Mouse (Mus musculus): ENCODE measurements around the gene Cartpt.
"Not testable (repeated sequence)": the region's sequence is repeated elsewhere in the genome, so short reads cannot be mapped to it uniquely, and the experiment has no call there.

Gene Cartpt

DNA sequence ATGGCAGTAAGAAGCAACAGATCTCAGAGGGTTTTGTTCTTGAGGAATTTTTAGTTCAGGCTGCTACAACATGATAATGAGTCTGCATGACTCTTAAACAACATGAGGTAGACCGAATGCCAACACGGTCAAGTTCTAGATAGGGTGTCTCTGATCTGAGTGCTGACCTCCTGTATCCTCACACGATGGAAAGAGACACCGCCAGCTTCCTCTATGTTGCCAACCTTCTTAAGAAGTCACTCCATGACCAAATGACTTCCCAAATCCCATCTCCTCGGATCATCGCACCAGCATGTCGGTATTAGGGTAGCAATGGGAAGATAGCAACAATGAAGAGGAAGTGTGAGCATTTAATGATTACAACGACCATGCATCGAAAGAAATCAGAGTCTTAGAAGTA lies 43.6 kb downstream of the Cartpt start:
- no peak for DNase-seq (ENCODE audit: low spot score)

DNA sequence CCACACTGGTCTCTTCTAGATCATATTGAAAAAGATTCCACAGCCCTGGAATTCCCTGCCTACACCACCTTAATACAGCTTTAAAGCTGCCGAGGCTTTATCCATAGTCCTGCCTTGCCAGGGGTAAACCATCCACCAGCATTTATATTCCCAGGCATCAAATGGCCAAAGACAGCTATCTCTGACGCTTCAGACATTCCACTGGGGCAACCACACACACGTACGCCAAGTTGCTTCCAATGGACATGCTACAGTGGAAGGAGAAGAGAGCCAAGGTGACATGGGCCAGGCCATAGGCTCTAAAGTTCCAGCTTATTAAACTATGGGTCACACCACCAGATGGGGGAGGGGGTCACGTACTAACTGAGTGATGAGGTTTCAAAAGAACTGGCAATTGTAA lies 45.7 kb downstream of the Cartpt start:
- DNase-seq (ENCODE audit: low spot score) = no peak

DNA sequence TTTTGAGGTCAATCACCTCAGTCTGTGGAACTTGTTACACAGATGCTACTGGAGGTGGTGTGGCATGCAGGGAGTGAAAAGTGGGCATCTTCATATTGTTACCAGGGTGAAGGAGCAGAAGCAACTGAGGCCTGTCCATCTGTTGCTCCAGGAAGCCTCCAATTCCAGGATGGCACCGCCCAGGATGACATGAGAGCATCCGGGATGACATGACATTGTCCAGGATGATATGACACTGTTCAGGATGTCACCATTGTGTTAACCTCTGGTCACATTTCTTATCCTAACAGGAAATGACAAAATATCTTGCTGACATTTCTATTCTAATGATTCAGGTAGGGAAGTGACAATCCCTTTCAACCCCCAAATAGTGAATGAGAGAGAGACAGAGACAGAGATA lies 47.8 kb downstream of the Cartpt start:
- DNase-seq (ENCODE audit: low spot score) = no peak

DNA sequence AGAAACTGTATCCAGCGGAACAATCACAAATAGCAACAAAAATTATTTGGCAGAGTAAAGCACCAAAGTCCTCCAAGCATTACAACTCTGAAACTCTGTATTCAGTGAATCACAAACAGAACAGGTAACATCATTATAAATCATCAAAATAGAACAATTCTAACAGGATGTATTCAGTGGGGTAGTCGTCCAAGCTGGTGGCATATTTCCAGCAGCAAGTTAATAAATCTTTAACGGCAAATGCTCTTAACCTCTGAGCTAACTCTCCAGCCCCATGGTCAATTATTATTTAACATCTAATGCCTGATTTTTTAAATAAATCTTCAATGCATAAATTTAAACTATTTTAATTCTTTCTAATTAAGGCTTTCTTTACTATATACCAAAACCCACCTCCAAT lies 48.5 kb downstream of the Cartpt start:
- DNase-seq (ENCODE audit: low spot score) = not testable (repeated sequence)

DNA sequence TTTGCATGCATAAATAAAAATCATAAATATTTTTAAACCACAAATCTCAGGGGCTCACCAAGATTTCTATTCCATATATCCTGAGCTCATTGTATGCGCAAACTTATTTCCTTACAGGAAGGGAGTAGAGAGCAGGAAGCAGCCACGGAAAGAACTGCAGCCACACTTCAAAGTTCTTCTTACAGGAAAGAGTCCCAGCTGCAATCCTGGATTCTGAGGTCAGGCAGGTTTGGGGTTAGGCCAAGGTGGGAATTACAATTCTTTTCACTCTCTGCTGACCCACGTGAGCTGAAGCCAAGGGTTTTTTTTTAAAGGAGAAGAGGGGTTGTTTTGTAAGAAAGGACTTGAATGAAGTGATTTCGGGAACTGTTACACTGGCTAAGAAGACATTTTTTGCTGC lies 49.9 kb downstream of the Cartpt start:
- DNase-seq (ENCODE audit: low spot score) = no peak

DNA sequence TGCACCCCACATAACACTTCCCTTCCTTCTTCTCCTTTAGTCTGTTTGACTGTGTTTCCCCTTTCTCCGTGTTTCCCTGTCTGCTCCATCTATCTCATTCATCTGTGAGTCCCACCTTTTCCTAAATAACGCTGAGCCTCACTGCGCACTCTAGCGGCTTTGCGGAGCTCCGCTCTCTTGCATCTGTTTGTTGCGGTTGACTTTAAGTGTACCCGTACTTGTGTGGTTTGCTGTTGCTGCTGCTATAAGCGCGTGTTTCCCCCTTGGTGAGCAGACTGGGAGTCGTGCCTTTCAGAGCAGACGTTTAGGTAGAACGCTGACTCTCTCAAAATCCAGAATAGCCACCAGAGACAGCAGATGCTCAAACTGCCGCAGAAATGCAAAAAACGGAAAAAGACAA lies 51.3 kb downstream of the Cartpt start:
- DNase-seq (ENCODE audit: low spot score) = no peak
